Mouse (Mus musculus) cerebellum, adult 8-10 months (tissue): Measurements from ENCODE around the gene Atxn2.
"Not testable (repeated sequence)": the region's sequence is repeated elsewhere in the genome, so short reads cannot be mapped to it uniquely, and the experiment has no call there.

ENCODE experiments used
- DNase-seq: peaks from one replicate; pipeline ENCODE4 v3.0.0; 2022

The Atxn2 gene

GRCm38 (mm10) chr5:121712232-121712933 is 1.2 kb downstream of the Atxn2 start:
- DNase-seq: peak; percentile 37

DNA sequence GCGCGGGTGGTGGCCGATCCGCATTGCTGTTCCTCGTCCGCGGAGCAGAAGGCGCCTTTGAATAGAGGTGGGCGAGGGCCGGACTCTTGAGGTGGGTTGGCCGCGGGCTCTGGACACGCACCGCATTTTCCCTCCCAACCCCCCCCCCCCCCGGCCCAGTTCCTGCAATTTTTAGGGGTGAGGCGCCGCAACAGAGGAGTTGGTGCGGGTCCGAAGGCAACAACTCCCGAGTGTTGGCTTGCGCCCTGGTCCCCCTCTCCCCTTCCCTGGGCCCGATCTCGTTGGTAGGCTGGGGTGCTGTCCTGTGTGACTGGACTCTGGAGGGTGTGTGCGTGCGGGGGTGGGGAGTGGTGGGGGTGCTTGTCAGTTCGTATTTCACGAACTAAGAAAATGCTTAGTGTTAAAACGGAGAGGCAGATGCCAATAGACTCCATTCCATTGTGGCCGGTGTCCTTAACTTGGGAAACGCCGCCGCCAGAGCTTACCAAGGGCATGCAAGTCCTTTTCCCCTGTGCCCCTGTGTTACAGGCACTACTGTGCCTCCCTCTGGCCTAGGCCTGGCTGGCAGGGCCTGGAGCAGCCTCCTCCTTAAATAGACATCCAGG is 1.9 kb downstream of the Atxn2 start:
- DNase-seq: peak; percentile 40

DNA sequence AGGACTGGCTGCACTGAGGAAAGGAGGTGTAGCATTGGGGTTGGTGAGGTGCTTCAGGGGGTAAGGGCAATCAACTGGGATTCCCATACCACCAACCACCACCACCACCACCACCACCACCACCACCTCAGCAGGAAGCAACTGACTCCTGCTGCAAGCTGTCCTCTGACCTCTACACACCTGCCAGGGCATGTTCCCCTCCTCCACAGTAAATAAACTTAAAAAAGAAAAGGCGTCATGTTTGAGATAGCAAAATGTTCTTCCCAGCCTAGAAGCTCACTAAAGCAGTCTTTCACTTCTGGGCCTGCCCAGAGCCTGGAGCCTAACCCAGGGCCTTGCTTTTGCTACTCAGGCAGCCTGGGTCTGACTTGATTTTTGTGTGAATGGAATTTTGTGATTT is 3.2 kb downstream of the Atxn2 start:
- DNase-seq: no peak

DNA sequence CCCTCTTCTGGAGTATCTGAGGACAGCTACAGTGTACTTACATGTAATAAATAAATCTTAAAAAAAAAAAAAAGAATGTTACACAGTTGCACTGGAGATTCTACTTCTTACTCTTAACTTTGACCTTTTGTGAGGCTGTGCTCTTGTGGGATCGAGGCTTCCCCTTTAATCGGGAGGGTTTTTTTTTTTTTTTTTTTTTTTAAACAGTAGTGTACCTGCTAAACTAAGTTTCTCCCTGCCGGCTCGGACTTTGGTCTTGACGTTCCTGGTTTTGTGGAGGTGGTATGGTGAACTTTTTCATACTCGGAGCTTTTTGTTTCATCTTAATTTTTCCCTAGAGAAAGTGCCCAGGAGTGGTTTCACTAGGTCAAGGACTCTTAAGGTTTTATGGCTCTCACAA is 3.8 kb downstream of the Atxn2 start:
- no peak for DNase-seq

- no peak for DNase-seq
Observed at GRCm38 (mm10) chr5:121718462-121718861, 7.3 kb downstream of the Atxn2 start.

DNA sequence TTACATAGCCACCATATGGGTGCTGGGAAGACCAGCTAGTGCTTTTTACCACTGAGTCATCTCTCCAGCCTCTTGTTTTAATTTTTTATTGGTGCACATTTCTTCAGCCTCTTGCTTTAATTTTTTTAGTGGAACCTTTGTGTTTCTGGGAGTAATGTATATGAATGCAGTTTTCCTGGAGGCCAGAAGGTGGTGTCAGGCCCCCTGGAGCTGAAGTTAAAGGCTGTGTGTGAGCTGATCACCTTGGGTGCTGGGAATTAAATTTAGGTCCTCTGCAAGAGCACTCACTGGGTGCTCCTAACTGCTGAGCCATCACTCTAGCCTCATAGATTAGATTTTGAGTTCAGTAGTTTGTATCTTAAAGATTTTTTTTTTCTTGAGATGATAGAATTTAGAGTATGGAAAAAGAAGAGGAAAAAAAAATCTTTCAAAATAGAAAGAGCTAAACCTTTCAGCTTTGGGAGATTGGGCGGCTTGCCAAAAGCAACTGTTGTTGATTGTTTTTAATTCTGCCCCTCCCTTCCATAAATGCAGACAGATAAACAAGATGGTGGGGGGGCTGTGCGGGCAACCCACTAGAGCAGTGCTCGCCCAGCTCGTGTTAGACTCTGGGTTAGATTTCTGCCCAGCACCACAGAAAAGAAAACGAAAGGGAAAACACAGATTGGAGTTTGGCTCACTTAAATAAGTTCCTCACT is 9.9 kb downstream of the Atxn2 start:
- no peak for DNase-seq

GRCm38 (mm10) chr5:121721841-121722240 is 10.7 kb downstream of the Atxn2 start:
- DNase-seq: no peak

- no peak for DNase-seq
Observed at GRCm38 (mm10) chr5:121724678-121725077, 13.5 kb downstream of the Atxn2 start.

- DNase-seq: no peak
Observed at GRCm38 (mm10) chr5:121730057-121730456, 18.9 kb downstream of the Atxn2 start.

DNA sequence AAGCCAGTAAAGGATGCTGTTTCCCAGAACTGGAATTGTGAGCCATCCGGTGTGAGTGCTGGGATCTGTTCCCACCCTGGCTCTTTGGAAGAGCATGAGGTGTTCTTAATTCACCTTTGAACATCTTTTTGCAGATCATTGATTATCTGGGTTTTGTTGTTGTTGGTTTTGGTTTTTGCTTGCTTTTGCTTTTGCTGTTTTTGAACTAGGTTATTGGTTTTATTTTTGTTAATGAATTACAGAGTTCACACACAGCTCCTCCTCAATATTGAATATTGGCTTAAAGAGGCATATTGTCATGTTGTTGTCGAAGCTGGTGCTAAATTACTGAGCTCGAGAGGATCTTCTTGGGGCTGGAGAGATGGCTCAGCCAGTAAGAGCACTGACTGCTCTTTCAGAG is 25.5 kb downstream of the Atxn2 start:
- DNase-seq: no peak

DNA sequence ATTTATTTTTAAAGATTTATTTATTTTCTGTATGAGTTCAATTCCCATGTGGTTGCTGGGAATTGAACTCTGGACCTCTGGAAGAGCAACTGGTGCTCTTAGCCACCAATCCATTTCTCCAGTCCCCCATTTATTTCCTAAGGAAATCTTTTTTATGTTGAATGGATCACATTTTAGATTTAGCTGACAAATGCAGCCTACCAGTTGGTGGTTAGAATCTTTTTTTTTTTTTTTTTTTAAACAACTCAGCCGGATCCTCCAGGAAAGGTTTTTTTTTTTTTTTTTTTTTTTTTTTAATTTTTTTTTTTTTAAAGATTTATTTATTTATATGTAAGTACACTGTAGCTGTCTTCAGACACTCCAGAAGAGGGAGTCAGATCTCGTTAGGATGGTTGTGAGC is 27.0 kb downstream of the Atxn2 start:
- not testable (repeated sequence) for DNase-seq

GRCm38 (mm10) chr5:121738576-121739191 is 27.5 kb downstream of the Atxn2 start:
- DNase-seq: no peak

GRCm38 (mm10) chr5:121740516-121740915 is 29.4 kb downstream of the Atxn2 start:
- DNase-seq: no peak

DNA sequence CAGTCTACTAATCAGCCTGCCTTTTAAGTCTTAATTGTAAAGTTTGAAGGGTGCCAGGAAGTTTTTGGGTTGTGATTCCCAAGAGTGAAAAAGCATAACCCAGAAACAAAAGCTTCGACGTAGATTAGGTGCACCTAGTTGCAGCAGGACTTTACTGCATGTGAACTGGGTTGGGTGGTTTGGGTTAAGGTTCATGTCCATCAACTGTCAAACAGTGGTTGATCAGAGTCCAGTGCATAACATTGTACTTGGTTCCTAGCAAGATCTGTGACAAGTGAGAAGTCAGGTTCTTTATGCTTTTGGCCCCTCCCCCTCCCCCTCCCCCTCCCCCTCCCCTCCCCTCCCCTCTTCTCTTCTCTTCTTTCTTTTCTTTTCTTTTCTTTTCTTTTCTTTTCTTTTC is 31.8 kb downstream of the Atxn2 start:
- no peak for DNase-seq

DNA sequence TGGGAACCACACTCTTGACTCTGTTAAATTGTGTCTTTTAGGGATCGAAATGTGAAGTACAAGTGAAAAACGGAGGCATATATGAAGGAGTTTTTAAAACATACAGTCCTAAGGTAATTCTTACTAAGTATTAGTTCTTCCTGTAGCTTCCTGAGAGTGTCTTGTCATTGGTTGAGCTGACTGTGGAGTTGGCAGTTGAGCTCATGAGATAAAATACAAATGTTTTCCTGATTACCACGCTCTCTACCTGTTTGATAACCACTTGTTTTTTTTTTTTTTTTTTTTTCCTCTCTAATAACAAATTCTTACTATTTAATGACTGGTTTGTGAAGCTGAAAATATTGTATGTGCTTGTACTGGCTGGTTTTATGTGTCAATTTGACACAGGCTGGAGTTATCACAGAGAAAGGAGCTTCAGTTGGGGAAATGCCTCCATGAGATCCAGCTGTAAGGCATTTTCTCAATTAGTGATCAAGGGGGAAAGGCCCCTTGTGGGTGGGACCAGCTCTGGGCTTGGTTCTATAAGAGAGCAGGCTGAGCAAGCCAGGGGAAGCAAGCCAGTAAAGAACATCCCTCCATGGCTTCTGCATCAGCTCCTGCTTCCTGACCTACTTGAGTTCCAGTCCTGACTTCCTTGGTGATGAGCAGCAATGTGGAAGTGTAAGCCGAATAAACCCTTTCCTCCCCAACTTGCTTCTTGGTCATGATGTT is 36.9 kb downstream of the Atxn2 start:
- not testable (repeated sequence) for DNase-seq

- no peak for DNase-seq
Observed at GRCm38 (mm10) chr5:121749633-121750032, 38.5 kb downstream of the Atxn2 start.

DNA sequence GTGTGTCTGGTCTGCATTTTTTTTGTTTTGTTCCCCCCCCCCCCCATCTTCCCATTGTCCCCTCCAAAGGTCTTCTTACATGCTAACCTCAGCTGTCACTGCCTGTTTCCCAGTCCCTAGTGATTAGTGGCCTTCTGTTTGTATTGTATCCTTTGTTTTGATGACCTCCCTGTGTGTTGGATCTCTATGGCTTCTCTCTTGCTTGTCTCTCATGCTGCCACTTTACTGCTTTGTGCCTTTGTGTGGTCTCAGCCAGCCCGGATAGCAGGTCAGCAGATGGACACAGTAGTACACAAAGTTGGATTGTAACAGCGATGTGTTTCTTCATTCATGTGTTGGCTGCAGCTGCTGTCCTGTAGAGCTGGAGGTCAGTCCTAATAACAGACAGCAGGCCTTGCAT is 46.8 kb downstream of the Atxn2 start:
- no peak for DNase-seq

DNA sequence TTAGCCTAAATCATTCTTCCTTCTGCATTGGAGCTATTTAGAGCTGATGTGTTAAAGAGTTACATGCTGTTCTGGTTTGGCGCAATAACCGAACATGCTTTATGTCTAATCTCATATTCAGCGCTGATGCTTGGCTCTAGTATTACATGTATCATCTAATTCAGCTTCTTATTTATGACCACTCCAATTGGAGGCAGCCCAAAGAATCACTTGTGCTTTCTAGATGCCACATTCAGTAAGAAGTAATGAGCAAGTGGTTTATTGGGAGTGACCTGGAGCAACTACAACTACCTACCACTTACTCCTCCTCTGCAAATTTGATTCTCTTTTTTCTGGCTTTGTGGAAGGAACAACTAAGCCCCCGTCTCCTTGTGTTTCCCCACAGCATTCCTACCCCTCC is 47.2 kb downstream of the Atxn2 start:
- DNase-seq: no peak

GRCm38 (mm10) chr5:121759921-121760320 is 48.8 kb downstream of the Atxn2 start:
- DNase-seq: no peak

- DNase-seq: no peak
Observed at GRCm38 (mm10) chr5:121761459-121761858, 50.3 kb downstream of the Atxn2 start.

- DNase-seq: no peak
Observed at GRCm38 (mm10) chr5:121762949-121763348, 51.8 kb downstream of the Atxn2 start.

DNA sequence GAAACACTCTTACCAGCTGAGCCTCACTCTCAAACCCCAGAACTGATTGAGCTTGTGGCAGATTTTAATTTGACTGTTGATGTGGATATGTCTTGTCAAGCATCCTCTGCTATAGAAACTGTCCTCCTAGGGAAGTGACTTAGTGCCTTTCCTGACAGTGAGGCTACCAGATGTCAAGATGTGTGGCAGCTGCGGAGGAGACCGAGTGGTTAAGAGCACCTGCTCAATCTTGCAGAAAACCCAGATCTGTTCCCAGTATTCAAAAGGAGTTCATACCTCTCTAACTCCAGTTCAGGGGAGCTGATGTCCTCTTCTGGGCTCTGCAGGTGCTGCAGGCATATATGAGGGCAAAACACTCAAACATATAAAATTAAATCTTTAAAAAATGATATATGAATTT is 53.9 kb downstream of the Atxn2 start:
- no peak for DNase-seq
